11 mouse cellular contexts compared by ENCODE assay signal in the genomic region with DNA sequence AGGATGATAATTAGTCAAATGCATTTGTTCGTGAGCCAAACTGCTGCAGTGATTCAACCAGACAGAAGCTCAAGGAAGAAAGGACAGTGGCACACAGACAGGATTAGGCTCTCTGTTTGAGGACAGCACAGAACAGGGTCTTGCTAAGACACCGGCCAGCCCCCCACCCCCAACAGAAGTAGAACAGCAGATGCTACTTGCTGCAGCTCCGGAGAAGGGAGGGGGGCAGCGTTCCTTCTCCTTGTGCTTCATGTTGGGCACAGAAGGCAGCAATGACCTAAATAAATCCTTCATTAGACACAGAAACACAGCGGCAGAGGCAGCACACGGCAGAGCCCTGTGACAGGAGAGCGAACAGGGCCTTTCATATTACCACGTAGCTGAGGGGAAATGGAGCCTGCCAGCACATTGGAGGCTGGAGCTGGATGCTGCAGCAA.
A peak's percentile ranks its signal among the peaks of the same experiment; 100 is the strongest.
DNase-seq lines count a peak whose midpoint lies in the region; ATAC-seq and TF ChIP-seq lines count a peak whose summit lies in the region.
"Had no signal": no experiment of that assay in that cellular context is flagged by ENCODE, and none has a peak within 500 bp of the region (broad histone marks: within the 10 kb centered on the region; RNA-seq: fewer than 3 reads in every experiment).

No protein-coding gene starts in this region.

- ATAC-seq in midbrain, postnatal 0 days (ENCODE audit: low FRiP score) = 0 out of 2 replicates have a peak, but pooled peaks have one; percentile 33
- no peak for ATAC-seq in erythroblast, adult 5-6 weeks (replicated peaks; ENCODE audit: low FRiP score, poor library complexity, severe bottlenecking)

- H3K36me3 ChIP-seq in midbrain, postnatal 0 days (ENCODE audit: insufficient read depth, low read length) = no peaks in the 10 kb centered on the region
- no peaks in the 10 kb centered on the region for H3K36me3 ChIP-seq in thymus, adult 2 months (ENCODE audit: control insufficient read depth, insufficient read depth, low read length)

- no peaks in the 10 kb centered on the region for H3K27me3 ChIP-seq in midbrain, postnatal 0 days (ENCODE audit: insufficient read depth, low read length)
- no peaks in the 10 kb centered on the region for H3K27me3 ChIP-seq in thymus, adult 2 months (ENCODE audit: control insufficient read depth, insufficient read depth, low read length)

- H3K4me1 ChIP-seq in cortical plate, adult 2 months (ENCODE audit: control insufficient read depth, insufficient read depth, low read length) = peaks cover 21% of the 10 kb centered on the region
- H3K4me1 ChIP-seq in midbrain, postnatal 0 days (ENCODE audit: insufficient read depth, low read length) = no peaks in the 10 kb centered on the region
- no peaks in the 10 kb centered on the region for H3K4me1 ChIP-seq in thymus, adult 2 months (replicated peaks; ENCODE audit: control insufficient read depth, insufficient read depth, low read length)

- TF ChIP-seq POLR2A in cortical plate, adult 2 months (IDR thresholded peaks at IDR 0.05; ENCODE audit: extremely low read depth, insufficient read depth, low read length) = no peak
- TF ChIP-seq POLR2A in thymus, adult 2 months (IDR thresholded peaks at IDR 0.05; ENCODE audit: control insufficient read depth, extremely low read depth, insufficient read depth, low read length, poor library complexity) = no peak

- peak; percentile 11 for DNase-seq in adrenal gland, postnatal 14 days
- no peak for DNase-seq in adrenal gland, postnatal 25 days
- DNase-seq in layer of hippocampus, adult 2 months (ENCODE audit: low spot score in 2 of 2) = no peak
- no peak for DNase-seq in layer of hippocampus, postnatal 25 days (ENCODE audit: extremely low spot score in 1 of 2, low spot score in 1 of 2)
- DNase-seq in midbrain, postnatal 0 days (ENCODE audit: low spot score) = peak; percentile 67
- DNase-seq in thymus, adult 2 months = no peak
- DNase-seq: heart, postnatal 36 days; liver had no signal

- peak overlapping the region; percentile 0; the same call in 1 of the 2 replicates for H3K4me3 ChIP-seq in layer of hippocampus, adult 2 months
- H3K4me3 ChIP-seq in cortical plate, adult 2 months (ENCODE audit: insufficient read depth, low read length) = no peak overlapping the region
- H3K4me3 ChIP-seq in midbrain, postnatal 0 days (ENCODE audit: low read depth, low read length) = no peak overlapping the region
- H3K4me3 ChIP-seq in thymus, adult 2 months (ENCODE audit: control insufficient read depth, insufficient read depth, low read length) = no peak overlapping the region

- peak overlapping the region; percentile 13; the same call in 1 of the 2 replicates for H3K4me2 ChIP-seq in midbrain, postnatal 0 days (ENCODE audit: low read depth, low read length, poor library complexity, severe bottlenecking)

- H3K9ac ChIP-seq in midbrain, postnatal 0 days (replicated peaks; ENCODE audit: low read length, poor library complexity, severe bottlenecking) = 0 out of 2 replicates have a peak overlapping the region, but pooled peaks have one; percentile 34

- 29% methylated on average over 8 of the region's 8 CpGs for WGBS in midbrain, postnatal 0 days
- 94% methylated on average over 8 of the region's 8 CpGs for WGBS in thymus, adult 2 months

- H3K27ac ChIP-seq in layer of hippocampus, adult 2 months = peak overlapping the region; percentile 74
- peak overlapping the region; percentile 20; the same call in 1 of the 2 replicates for H3K27ac ChIP-seq in cortical plate, adult 2 months (ENCODE audit: insufficient read depth, low read length)
- peak overlapping the region; percentile 18; the same call in 1 of the 2 replicates for H3K27ac ChIP-seq in midbrain, postnatal 0 days (ENCODE audit: low read depth, low read length)
- H3K27ac ChIP-seq in thymus, adult 2 months (ENCODE audit: control insufficient read depth, insufficient read depth, low read length) = no peak overlapping the region
- H3K27ac ChIP-seq: macrophage had no signal

- H3K9me3 ChIP-seq in midbrain, postnatal 0 days (ENCODE audit: low read length) = no peaks in the 10 kb centered on the region

- TF ChIP-seq CTCF in layer of hippocampus, adult 2 months (conservative IDR thresholded peaks at IDR 0.05) = no peak
- TF ChIP-seq CTCF in cortical plate, adult 2 months (IDR thresholded peaks at IDR 0.05; ENCODE audit: extremely low read depth, insufficient read depth, low read length) = no peak
- TF ChIP-seq CTCF in midbrain, postnatal 0 days (IDR thresholded peaks at IDR 0.05) = no peak
- TF ChIP-seq CTCF in thymus, adult 2 months (IDR thresholded peaks at IDR 0.05; ENCODE audit: borderline replicate concordance, control insufficient read depth, extremely low read depth, insufficient read depth, low read length, poor library complexity) = no peak

Comparison
In these comparisons a context has a peak if more than half of its experiments do, and no peak if none do; other contexts are left out.
1. DNase-seq: peak in adrenal gland, postnatal 14 days (single experiment) and midbrain, postnatal 0 days (single experiment); none in adrenal gland, postnatal 25 days (single experiment), layer of hippocampus, adult 2 months (0 of 2), layer of hippocampus, postnatal 25 days (0 of 2) and thymus, adult 2 months (single experiment).